Mouse (Mus musculus) midbrain, embryonic 13.5 days (tissue): ENCODE measurements around the gene Zscan5b. TPM values are rescaled to one million over a fixed set of nuclear protein-coding genes. Genes with fewer than 3 reads are reported as not detected.

Experiments used
- ATAC-seq: fragments of 200-750 bp; cut with Nextera tagmentation; 2 replicates; pipeline ENCODE4 v1.8.0; 2017; ENCODE audit warnings: mild to moderate bottlenecking, moderate TSS enrichment, moderate library complexity
- H3K27ac ChIP-seq: fragments of 300-500 bp; sonication (generic); 2 replicates; pipeline ENCODE4 v1.5.1; 2015; ENCODE audit warnings: inconsistent platforms, mild to moderate bottlenecking, moderate library complexity
- H3K27me3 ChIP-seq: fragments of 300-500 bp; sonication (generic); 2 replicates; pipeline ENCODE4 v1.6.1; 2015; ENCODE audit warnings: mild to moderate bottlenecking, inconsistent platforms
- H3K36me3 ChIP-seq: fragments of 300-500 bp; sonication (generic); 2 replicates; pipeline ENCODE4 v1.6.1; 2015; ENCODE audit warnings: mild to moderate bottlenecking, inconsistent platforms
- H3K4me1 ChIP-seq: fragments of 300-500 bp; sonication (generic); replicated peaks from 2 replicates; pipeline ENCODE4 v1.6.1; 2015; ENCODE audit warnings: inconsistent platforms
- H3K4me2 ChIP-seq: fragments of 300-500 bp; sonication (generic); replicated peaks from 2 replicates; pipeline ENCODE4 v1.6.1; 2015; ENCODE audit warnings: moderate library complexity, mild to moderate bottlenecking, inconsistent platforms
- H3K4me3 ChIP-seq: fragments of 300-500 bp; sonication (generic); replicated peaks from 2 replicates; pipeline ENCODE4 v1.5.1; 2015; ENCODE audit warnings: mild to moderate bottlenecking, inconsistent platforms
- H3K9ac ChIP-seq: fragments of 300-500 bp; sonication (generic); replicated peaks from 2 replicates; pipeline ENCODE4 v1.6.1; 2015; ENCODE audit warnings: mild to moderate bottlenecking, inconsistent platforms
- H3K9me3 ChIP-seq: fragments of 300-500 bp; sonication (generic); 2 replicates; pipeline ENCODE4 v1.6.1; 2016; ENCODE audit warnings: mild to moderate bottlenecking, inconsistent platforms
- WGBS: fragments of 180-500 bp; shearing (Covaris S2); methylation state at CpG from one replicate; pipeline ENCODE4 v1.1.7; 2015; 5-methylcytosine and 5-hydroxymethylcytosine counted together
- polyA plus RNA-seq: library from polyadenylated mRNA; unstranded; fragments of >200 nt; fragmentation: Nextera tagmentation; extraction: Ambion mirVana; gene quantifications from 2 replicates; pipeline ENCODE4 v1.2.1, GENCODE M21; 2015

The Zscan5b gene
- polyA plus RNA-seq, 1 experiment from 2014 or later, result not detected

DNA sequence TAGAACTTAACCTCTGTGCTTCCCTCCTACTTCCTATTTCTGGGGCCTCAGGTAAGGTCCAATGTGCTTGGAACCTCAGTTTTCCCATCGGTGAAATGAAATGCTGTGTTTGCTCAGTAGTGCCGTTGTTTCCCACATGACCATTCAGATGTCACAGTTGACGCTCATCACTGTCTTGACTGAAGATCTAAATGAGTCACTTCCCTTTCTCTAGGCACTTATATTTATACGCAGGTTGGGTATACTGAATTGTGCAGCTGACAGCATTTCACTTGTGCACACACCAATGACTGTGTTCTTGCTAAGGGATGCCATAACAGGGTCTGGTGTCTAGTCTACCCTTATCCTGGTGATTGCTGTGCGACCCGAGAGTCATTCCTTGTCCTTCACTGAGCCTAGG lies 63.3 kb downstream of the Zscan5b start:
- Histone ChIP-seq H3K9me3 (no peaks in the 10 kb centered on the region), H3K4me3 (peak overlapping the region; percentile 56; the same call in 1 of the 2 replicates), H3K36me3 (peaks cover under 1% of the 10 kb centered on the region; the same call in 1 of the 2 replicates), H3K4me1 (peaks cover 29% of the 10 kb centered on the region), H3K9ac (no peak overlapping the region), H3K27ac (peak overlapping the region; percentile 74; the same call in 1 of the 2 replicates), H3K4me2 (peak overlapping the region; percentile 70), H3K27me3 (no peaks in the 10 kb centered on the region)
- no peak for ATAC-seq
- WGBS, result 95% methylated on average over 6 of the region's 6 CpGs

DNA sequence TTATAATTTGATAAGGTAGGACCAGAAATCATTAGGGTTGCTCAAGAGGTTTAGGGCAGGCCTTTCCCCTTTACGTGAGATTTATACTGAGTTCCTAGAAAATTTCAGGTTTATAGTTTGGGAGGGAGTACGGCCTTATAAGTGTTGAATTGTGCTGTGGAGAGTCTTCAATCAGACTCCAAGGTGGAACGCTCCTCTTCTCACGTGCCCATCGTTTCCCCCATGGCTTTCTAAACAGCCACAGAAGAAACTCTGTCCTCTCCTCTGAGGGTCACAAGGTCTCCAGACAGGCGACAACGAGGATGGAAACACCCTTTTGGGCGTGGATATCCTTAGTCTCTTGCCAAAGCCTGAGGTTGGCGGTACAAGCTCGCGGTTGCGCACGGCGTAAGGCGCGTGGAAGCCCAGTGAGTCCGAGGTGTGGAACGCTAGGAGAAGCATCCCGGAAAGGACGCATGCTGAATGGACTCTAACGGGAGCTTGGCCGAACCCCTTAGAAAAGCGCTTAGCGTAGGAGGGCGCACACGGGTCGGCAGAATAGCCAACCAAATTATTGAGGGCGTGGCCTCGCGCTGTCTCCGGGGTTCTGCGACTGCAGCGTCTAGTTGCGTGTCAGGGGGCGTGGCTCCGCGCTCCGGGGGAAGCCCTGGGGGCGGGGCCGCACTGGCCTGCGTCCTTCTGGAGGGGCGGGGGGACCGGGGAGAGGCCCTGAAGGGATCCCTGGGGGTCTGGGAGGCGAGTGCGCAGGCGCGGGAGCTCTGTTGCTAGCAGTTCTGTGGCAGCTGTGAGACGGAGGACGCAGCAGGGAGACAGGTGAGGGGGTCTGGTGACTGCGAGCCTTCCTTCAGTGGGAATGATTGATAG lies 64.0 kb downstream of the Zscan5b start, which contains the start of gene Zfp667:
Gene Zfp667, plus strand, starts transcription at position 738 of the 864 bp plus-strand sequence.
- Histone ChIP-seq H3K9me3 (no peaks in the 10 kb centered on the region), H3K4me3 (peak within 1 kb of the TSS; percentile 56), H3K4me1 (peaks cover 29% of the 10 kb centered on the region), H3K27ac (peak within 1 kb of the TSS; percentile 74), H3K9ac (peak within 1 kb of the TSS; percentile 73), H3K36me3 (peaks cover 7% of the 10 kb centered on the region; the same call in 1 of the 2 replicates), H3K4me2 (peak within 1 kb of the TSS; percentile 70), H3K27me3 (no peaks in the 10 kb centered on the region)
- WGBS, result 4% methylated on average over 50 of the region's 50 CpGs
- peak; percentile 76 for ATAC-seq

DNA sequence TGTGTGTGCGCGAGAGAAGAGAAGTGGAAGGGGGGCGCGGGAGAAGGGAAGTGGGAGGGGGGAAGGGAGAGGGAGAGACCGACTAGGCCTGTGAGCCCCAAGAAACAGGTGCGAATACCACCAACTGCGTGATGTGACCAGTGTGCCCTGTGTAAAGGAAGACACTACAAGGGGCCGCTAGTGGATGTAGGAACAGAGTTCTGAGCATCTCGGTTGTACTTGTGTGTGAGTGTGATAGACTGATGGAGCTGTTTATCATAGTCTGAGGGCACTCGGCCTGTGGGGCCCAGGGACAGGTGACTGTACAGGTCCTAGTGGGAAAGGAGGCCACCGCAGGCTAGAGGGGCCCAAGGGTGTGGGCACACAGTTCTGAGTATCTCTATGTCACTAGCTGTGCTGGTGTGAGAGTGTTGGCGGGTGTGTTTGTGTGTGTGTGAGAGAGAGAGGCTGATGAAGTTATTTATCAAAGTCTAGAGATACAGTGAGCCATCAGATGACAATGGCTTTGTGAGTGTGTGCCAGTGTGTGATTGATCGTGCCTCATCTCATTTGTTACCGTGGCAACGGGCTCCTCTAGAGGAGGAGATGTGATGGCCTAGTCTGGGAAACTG lies 64.9 kb downstream of the Zscan5b start:
- Histone ChIP-seq H3K4me3 (peak overlapping the region; percentile 56), H3K4me1 (peaks cover 29% of the 10 kb centered on the region), H3K4me2 (peak overlapping the region; percentile 70), H3K9ac (peak overlapping the region; percentile 73), H3K27me3 (no peaks in the 10 kb centered on the region), H3K27ac (peak overlapping the region; percentile 74), H3K9me3 (no peaks in the 10 kb centered on the region), H3K36me3 (peaks cover 7% of the 10 kb centered on the region; the same call in 1 of the 2 replicates)
- peak; percentile 34 for ATAC-seq
- 24% methylated on average over 15 of the region's 15 CpGs for WGBS

Other genes starting within 250 kb of the Zscan5b start
- gene Vmn1r65, start 211.3 kb upstream of the Zscan5b start, polyA plus RNA-seq, result not detected in 2 replicates
- not detected in 2 replicates for gene Nlrp4c, start 177.1 kb upstream of the Zscan5b start, polyA plus RNA-seq
- 22.4 and 27.6 TPM in 2 replicates for gene Zfp787, start 66.3 kb upstream of the Zscan5b start, polyA plus RNA-seq
- gene Zfp444, start 50.1 kb upstream of the Zscan5b start, polyA plus RNA-seq, result 84.7 and 95.4 TPM in 2 replicates
- gene Galp, start 25.2 kb upstream of the Zscan5b start, polyA plus RNA-seq, result not detected in 2 replicates
- 0.31 TPM in 1 of 2 replicates, not detected in the other for gene Epp13, start 30.4 kb downstream of the Zscan5b start, polyA plus RNA-seq
- 15.8 and 18.8 TPM in 2 replicates for gene Zfp667, start 64.3 kb downstream of the Zscan5b start, polyA plus RNA-seq
- gene Zfp583, start 109.0 kb downstream of the Zscan5b start, polyA plus RNA-seq, result 11.7 and 12.9 TPM in 2 replicates
- gene Gm3854, start 121.5 kb downstream of the Zscan5b start, polyA plus RNA-seq, result 7.0 and 7.2 TPM in 2 replicates
- 4.3 and 4.6 TPM in 2 replicates for gene Zfp78, start 141.0 kb downstream of the Zscan5b start, polyA plus RNA-seq
- 16.2 and 18.5 TPM in 2 replicates for gene Zfp28, start 161.0 kb downstream of the Zscan5b start, polyA plus RNA-seq
- 2.4 and 3.4 TPM in 2 replicates for gene Smim17, start 176.4 kb downstream of the Zscan5b start, polyA plus RNA-seq
- gene Gm20715, start 188.0 kb downstream of the Zscan5b start, polyA plus RNA-seq, result 0.06 and 0.07 TPM in 2 replicates
- not detected in 2 replicates for gene Olfr1344, start 216.4 kb downstream of the Zscan5b start, polyA plus RNA-seq
- gene Olfr1336, start 233.9 kb downstream of the Zscan5b start, polyA plus RNA-seq, result not detected in 2 replicates
- not detected in 2 replicates for gene Olfr1346, start 244.8 kb downstream of the Zscan5b start, polyA plus RNA-seq